Mouse (Mus musculus): ENCODE results near the gene Gm28374.
"Not testable (repeated sequence)": the region's sequence is repeated elsewhere in the genome, so short reads cannot be mapped to it uniquely, and the experiment has no call there.

Gm28374 gene

DNA sequence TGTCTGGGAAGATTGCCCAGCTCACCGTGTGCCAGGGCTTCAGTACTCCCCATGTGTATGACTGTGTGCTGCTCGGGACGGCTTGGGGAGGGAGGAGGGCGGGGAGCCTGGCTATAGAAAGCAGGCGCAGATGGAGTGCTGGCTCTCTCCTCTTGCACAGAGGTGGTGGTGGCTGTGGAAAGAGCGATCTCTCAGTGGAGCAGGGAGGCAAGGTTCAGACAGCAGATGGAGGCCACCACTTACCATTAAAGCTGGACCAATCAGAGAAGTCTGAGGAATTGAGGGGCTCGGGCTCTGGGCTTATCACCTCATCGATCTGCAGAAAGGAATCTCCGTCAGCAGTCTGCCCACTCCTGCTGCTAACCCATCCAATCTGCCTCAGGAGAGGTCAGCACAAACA is at the start of gene Gm28374:
TSS of gene Gm28374 (minus strand) at position 101 of the 400 bp plus-strand sequence.
- no peak for DNase-seq

DNA sequence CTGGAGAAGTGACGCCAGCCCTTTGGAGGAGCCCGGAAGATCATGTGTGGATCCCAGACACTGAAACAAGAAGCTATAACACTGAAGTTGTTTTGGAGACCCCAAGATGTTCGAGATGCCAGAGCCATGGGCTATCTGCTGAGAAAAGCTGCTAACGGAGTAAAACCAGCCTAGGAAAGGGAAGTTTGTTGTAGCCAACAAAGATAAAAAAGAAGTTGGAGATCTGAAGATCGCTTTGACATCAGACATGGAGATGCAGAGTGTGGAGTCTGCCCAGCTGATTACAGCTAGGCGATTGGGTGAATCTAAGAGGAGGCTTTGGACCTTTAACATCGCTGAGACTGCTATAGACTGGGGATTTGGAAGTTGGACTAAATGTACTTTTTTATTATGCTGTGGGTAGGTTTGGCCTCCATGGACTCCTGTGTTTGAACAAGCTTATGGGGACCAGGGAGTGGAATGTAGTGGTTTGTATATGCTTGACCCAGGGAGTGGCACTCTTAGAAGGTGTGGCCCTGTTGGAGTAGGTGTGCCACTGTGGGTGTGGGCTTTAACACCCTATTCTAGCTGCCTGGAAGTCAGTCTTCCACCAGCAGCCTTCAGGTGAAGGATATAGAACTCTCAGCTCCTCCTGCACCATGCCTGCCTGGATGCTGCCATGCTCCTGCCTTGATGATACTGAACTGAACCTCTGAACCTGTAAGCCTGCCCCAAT is 48.5 kb upstream of the Gm28374 start:
- DNase-seq: not testable (repeated sequence)

DNA sequence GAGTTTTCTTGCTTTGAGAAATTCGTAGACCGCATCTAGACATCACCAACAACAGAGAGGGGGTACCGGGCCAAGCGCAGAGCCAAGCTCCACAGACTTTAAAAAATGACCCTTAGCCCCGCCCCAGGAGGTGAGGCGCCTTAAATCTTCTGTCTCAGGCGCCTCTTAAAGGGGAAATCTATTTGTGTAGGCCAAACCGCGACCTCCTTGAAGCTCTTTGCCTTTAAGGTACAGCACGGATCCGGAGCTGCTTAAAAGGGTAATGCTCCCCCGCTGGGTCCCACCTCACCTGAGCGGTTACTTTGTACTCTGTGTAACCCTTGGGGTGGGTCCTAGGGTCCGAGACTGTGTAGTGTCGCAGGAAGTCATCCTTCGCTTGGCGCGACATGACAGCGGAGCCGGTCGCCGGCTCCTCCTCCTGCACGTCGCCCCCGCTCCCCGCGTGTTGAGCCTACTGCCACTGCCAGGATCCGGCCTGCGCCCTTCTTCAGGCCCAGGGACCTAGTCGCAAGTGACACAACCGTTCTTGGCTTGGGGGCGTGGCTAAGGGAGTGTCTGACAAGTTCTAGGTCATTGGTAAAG is 45.8 kb upstream of the Gm28374 start, which contains the start of gene Snx15:
TSS of gene Snx15 (minus strand) at position 545 of the 582 bp plus-strand sequence.
- DNase-seq: peak; percentile 96

DNA sequence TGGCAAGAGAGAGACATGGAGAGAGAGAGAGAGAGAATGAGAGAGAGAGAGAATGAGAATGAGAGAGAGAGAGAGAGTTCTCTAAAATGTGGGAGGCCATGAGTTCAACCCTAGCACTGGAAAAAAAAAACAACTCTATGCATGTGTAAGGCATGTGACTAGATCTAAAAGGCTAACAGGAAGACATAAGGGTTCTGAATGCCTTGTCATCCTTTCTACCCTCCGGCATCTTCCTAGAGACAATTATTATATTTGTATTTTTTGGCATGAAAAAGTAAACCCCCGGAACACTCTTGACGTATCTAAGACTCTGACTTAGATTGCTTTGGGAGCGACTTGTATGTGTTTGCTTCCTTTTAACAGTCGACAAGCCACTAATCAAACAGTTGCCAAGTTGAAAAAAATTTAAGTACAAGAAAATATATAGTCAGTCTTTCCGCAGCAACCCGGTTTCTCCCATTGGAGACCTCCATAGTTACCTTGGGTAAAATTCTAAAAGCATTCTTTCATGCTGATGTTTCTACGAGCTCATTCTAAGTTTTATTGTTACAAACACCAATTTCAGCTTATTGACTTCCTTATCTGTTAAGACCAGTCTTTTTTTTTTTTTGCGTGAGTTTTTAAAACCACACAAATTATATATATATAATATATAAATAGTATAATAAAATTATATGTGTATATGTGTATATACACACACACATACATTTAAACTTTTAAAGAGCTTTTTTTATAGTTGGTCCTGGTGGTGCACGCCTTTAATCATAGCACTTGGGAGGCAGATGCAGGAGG is 44.9 kb upstream of the Gm28374 start:
- no peak for DNase-seq

DNA sequence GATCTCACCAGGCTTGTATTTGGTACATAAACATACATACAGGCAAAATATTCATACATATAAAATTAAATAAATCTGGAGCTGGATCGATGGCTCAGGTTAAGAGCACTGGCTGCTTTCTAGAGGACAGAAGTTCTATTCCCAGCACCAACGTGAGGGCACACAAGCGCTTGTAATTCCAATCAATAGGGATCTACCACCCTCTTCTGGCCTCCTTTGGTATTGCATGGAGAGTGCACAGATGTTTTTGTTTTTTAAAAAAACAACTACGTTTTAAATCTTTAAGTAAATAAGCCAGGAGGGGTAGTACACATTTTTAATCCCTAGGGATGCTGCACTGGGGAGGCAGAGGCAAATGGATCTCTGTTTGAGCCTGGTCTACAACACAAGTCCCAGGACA is 44.2 kb upstream of the Gm28374 start:
- DNase-seq: peak; percentile 61

DNA sequence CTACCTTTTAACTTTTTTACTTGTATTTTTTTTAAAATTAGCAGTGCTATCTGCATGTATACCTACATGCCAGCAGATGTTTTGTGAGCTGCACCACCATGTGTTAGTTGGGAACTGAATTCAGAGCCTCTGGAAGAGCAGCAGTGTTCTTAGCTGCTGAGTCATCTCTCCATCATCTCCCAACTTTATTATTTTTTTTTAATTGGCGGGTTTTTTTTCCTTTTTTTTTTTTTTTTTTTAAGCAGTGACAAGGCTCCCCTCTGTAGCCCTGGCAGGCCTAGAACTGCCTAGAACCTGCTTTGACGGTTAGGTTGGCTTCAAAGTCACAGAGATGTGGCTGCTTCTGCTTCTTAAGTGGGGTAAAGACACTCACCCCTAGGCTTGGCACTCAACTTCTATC is 42.8 kb upstream of the Gm28374 start:
- DNase-seq: no peak

DNA sequence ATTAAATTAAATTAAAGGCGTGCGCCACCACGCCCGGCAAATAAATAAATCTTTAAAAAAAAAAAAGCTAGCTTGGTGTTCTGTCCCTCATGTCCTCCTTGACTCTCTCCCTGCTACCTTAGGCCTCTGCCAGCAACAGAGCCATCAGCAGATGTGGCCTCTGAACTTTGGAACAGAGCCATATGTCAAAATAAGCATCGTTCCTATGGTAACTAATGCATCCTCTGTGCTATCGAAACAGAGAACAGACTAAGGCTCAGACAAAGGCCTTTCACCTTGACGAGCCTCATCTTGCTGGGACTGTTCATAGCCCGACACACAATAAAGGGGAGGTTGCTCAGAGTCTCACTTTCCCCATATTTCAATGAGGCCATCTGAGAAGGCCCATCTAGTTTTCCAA is 41.3 kb upstream of the Gm28374 start:
- DNase-seq: peak; percentile 58

DNA sequence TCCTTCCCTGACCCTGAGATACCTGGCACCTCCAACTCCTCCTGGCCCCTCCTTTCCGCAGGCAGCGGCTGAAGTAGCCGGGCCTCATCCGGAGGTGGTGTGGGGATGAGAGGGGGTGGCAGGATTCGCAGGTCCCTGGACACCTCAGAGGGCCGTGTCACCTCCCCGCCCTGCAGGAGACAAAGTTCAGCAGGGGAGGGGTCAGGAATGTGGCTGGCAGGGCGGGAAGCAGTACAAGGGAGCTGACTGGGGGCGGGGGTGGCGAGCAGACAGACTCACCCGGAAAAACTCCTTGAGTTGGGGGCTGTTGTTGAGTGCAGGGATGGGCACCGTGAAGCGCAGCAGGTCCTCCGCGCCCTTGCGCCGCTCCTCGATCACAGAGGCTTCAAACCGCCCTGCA is 39.7 kb upstream of the Gm28374 start:
- DNase-seq: no peak

DNA sequence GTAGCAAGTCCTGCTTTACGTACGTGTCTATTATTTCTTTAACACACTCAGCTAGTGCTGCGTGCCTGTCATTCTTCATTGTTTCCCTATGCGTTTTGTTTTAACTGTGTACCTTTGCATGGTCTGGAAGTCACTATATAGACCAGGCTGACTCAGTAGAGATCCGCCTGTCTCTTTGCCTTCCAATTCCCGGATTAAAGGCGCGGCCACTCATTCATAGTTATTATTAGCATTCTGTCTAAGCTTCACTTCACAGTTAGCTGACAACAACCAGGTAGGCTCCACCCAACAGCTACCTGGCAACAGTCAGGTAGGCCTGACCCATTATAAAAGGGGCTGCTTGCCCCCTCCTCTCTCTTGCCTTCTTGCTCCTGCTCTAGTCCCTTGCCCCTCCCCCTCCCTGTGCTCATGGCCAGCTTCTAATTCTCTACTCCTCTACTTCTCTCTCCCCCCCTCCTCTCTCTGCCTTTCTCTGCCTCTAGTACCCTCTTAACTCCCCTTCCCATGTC is 36.7 kb upstream of the Gm28374 start:
- DNase-seq: peak; percentile 35

DNA sequence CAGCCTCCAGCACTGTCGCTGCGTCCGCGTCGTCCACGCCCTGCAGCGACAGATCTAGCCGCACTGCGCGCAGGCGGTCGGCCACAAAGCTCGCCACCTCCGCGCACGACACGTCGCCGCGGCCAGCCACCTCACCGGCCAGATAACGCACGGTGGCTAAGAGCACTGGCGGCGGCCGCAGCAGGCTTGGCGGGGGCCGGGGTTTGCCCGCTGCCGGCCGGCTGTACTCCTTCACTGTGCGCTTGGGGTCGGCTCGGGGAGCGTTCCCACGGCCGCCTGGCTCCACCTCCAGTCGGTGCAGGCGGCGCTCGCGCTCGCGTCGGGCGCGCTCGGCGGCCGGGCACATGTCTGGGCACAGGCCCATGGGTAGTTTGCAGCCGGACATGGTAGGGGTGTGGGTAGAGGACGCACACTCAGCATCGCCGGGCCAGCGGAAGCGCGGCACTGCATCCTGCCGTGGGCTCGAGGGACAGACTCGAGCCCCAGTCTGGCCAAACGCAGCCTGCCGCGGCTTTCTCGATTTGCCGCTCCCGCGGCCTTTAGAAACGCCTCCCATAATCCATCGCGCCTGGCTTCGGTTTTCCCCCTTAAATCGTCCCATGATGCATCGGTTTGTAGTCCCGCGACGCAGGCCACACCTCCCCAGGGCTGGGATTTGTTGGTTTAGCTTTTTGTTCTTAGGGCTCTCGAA is 36.1 kb upstream of the Gm28374 start, which contains the start of gene Sac3d1:
TSS of gene Sac3d1 (minus strand) at position 665 of the 691 bp plus-strand sequence.
- peak; percentile 97 for DNase-seq

DNA sequence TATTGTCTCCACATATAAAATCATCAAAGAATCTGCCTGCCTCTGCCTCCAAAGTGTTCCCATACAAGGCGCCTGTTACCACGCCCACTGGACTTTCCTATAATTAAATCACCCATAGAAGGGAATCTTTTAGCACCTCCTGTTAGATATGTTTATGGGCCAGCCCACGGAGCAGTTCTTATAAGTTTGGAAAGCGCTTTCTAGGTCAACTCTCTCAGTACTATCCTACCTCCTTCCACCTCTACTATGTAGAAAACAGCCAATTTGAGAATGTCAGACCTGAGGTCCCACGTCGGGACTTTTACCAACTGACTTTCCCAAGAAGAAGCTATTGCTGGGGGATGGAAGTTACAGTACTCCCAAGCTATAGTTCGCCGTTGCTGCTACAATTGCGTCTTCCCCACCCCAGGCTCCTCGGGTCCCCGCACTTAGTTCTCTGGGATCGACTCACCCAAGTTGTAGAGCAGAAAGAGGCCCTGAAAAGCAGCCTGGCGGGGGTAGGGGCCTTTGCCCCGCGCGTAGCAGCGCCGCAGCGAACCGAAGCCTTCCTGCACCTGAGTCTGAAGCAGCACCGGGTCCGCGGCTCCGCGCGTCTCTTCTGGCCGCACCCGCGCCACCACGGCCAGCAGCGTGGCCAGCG is 35.4 kb upstream of the Gm28374 start:
- peak; percentile 7 for DNase-seq

DNA sequence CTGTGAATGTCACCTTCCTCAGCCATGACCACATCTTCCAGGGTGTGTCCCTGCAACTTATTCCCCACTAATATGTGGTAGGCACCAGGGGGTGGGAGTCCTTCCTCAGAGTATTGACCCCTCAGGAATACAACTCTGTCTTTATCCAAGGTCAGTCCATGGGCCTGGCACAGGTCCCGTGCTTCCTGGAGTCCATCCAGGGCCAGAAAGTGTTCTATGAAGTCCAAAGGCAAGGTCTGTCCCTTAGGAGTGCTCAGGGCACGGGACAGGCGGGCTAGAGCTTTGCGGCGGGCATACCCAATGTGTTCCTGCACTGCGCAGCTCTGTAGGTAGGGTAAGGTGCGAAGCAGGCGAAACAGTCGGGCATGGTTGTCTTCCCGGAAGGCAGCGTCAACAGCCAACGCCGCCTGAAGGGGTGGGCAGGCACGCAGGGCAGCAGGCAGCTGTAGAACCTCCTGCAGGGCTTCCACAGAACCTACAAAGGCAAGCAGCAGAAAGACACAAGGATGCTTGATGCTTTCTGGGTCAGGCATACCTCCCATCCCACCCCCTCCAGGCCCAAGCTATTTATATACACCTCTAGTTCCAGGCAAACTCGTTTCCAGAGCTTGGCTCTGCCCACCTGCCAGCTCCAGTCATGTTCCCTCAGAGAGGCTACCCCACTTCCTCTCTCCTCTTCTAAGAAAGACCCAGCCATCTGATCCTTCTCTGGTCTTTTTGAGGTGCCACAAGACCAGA is 34.2 kb upstream of the Gm28374 start:
- no peak for DNase-seq

DNA sequence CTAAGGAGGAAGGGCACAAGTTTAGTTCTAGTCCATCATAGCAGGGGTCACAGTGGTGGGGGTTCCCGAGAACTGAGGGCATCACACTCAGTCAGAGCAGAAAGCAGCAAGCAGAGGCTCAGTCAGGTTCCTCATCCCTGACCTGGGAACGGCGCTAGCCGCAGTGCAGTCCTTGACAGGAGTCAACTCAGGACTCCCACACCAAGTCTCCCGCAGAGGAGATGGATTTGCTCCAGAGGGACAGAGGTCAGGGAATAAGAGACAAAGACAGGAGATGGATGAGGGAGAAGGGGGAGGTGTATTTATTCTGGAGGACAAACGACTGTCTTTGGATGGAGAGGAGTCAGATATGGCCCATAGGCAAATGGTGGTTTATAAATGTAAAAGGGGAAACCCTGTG is 31.1 kb upstream of the Gm28374 start:
- no peak for DNase-seq

DNA sequence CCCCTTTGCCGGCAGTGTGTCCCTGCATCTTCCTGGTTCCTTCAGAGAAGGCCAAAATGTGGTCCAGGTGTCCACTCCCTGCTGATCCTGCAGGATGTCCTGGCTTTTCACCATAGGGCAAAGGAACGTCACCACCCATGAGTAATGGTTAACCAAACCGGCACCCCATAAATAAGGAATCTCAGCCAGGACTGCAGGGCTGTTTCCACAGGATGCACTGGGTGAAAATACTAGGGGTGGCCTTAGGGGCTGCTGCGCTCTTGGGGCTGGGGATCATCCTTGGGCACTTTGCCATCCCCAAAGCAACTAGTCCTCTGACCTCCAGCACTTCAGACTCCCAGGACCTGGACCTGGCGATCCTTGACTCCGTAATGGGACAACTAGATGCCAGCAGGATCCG is 23.5 kb upstream of the Gm28374 start, which contains the start of gene Naaladl1:
TSS of gene Naaladl1 (plus strand) at position 197 of the 400 bp plus-strand sequence.
- no peak for DNase-seq

DNA sequence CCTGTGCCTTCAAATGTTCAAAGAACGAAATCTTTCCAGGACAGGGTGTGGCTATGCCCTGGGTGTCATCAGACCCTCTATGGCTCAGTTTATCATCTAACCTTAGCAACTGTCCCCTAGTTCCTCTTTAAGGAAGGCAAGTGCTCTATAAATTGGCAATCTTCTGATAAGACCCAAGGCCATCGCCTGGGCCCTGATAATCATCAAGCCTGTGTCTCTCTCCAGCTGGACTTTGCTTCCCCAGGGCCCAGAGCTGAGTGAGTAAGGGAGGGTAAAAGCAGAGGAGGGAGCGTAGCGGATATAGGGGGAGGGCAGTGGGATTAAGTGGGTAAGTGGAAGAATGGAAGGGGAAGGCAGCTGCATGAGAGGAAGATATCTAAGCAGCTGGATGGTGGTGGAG is 22.4 kb upstream of the Gm28374 start:
- DNase-seq: no peak

DNA sequence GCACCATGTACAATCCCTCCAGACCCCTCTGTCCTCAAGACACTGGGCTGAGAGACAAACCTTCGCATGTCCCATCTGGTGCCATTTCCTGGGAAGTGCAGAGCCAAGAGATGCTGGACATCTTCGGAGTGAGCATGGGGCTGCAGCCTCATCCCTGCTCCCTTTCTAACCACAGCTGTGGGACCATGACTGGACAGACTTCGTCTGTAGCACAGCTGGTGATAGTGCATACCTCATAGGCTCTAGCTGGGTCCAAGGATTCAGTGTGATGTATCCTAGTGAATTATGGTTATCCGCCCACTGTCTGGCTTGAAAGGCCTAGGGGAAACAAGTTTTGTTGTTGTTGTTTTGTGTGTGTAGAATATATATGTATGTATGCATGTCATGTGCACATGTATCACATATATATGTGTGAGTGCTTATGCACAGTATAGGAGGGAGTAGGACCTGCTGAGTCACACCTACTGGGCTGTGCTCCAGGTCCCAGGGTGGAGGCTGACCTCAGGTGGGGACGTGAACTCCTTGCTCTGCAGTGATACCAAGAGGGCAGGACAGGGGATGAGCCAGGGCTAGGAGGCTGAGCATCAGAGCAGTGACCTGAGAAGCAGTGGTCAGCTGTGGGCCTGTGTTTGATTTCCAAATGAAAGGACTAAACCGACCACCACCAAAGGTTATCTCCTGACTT is 20.3 kb upstream of the Gm28374 start:
- no peak for DNase-seq

DNA sequence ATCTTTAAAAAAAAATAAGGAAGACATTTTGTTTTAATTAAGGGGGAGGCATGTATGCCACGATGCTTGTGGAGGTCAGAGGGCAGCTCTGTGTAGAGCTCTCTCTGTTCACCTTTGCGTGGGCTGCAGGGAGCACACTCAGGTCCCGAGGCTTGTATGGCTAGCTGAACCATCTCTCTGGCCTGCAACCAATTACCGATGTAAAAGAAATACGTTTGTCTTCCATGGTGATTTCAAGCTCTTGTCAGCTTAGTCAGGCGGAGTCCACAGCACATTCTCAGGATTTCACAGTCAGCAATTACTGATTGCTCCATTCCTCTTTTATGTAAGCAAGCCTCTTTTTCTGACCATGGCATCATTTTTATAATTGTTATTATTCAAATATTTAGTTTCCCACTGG is 19.1 kb upstream of the Gm28374 start:
- DNase-seq: peak; percentile 31

DNA sequence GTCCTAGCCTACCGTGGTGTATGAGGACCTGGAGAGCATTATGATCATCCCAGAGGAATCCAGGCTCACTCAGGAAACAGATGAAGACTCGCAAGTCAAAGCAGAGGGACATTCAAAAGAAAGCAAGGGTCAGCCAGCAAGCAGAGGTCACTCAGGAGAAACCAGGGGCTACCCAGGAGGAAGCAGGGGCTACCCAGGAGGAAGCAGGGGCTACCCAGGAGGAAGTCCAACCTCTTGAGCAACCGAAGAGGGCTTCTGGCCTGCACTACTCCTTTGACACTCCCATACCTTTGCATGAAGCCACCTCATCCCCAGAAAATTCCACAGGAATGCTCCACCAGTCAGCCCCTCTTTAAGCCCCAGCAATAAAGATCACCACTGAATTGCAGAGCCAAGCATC is 15.8 kb upstream of the Gm28374 start:
- DNase-seq: no peak

DNA sequence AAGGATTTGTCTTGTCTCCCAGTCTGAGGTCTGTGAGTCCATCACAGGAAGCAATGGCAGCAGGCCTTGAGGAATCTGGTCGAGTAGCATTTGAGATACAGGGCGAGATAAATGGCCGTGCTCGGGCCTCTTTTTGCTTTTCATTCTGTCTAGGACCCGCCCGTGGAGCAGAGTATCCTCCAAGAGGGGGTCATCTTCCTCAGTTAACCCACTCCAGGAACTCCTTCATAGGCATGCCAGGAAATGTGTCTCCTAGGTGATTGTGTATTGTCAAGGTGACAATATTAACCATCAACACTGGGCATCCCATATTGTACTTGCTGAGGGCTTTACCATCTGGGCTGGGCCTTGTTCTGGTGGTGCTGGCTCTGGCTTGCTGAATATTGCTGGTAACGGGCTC is 12.1 kb upstream of the Gm28374 start, which contains the start of gene AC131692.1:
TSS of gene AC131692.1 (plus strand) at position 301 of the 400 bp plus-strand sequence.
- no peak for DNase-seq

DNA sequence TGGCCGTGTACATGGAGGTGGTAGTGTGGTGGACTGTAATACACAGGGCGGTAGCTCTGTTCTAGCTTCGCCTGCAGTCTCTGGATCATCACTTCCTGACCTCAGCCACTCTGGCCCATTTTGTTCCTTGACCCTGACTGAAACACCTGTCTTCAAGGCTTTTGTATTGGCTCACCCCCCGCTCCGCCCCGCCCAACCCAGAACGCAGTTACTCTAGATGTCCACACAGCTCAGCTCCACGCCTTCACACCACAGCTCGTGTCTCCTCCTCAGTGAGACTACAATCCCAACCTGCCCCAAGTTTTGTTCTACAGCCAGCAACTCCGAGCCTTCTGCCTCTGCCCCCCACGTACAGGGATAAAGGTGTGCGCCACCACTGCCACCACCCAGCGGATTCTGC is 6.8 kb upstream of the Gm28374 start:
- DNase-seq: no peak

DNA sequence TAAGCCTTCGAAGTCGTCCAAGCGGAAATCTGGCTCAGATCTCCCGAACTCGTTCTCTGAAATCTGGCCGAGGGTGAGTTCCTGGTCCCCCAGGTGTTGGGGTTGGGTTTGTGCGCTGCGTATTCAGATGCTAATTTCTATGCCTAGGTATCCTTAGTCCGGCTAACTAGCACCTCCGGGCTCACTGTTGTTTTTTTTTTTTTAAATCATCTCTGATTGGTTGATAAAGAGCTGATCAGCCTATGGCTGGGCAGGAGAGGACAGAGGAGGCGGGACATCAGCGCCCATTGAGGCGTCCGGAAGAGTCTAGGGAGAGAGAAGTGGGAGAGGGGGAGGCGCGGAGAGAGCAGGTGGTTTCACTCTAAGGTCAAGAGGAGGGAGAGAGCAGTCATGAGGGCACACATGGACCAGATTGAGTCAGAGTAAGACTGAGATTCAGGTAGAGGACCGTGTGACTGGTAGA is 3.4 kb upstream of the Gm28374 start:
- peak; percentile 87 for DNase-seq

Data from embryo, embryonic 11 days (tissue).